Mouse (Mus musculus): Measurements from ENCODE around the gene Fam69b. TPM values are rescaled to one million over a fixed set of nuclear protein-coding genes. Genes with fewer than 3 reads are reported as not detected.

Gene Fam69b
- polyA plus RNA-seq, 1 experiment: 8.2 TPM

DNA sequence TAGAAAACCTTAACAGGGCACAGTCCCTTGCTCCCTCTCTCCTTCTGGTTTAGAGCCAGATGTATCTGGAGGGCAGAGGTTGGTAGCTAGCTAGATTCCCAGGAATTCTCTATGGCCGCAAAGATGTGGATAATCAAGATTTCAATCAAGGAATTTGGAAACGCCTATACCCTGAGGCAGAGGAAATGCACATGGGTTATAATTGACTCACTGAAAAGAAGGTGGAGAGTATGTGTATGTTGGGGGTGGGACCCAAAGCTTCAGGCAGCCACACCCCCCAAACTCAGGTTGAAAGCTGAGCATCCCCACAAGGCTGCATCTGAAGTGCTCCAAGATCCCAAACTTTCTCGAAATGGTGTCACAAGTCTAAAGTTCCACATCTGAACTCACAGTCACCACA is 29.8 kb upstream of the Fam69b start:
- Histone ChIP-seq H3K79me2 (ENCODE audit: control insufficient read depth, insufficient read depth) (peaks cover 17% of the 10 kb centered on the region), H3K4me3 (ENCODE audit: insufficient read depth, poor library complexity, severe bottlenecking) (no peak overlapping the region), H3K36me3 (ENCODE audit: control insufficient read depth, insufficient read depth) (peaks cover 10% of the 10 kb centered on the region), H3ac (ENCODE audit: control insufficient read depth, insufficient read length, low read depth) (no peak overlapping the region), H3K79me3 (ENCODE audit: low read depth) (no peaks in the 10 kb centered on the region), H3K27me3 (ENCODE audit: control insufficient read depth, insufficient read depth, insufficient read length) (no peaks in the 10 kb centered on the region)
- no peak for TF ChIP-seq CTCF (IDR thresholded peaks at IDR 0.05; ENCODE audit: control insufficient read depth, insufficient read depth, insufficient read length)
- TF ChIP-seq MYOD1 (IDR thresholded peaks at IDR 0.05; ENCODE audit: control insufficient read depth, insufficient read length, low read depth): no peak
- no peak for TF ChIP-seq CEBPB (IDR thresholded peaks at IDR 0.05; ENCODE audit: low read depth)
- no peak for TF ChIP-seq USF1 (IDR thresholded peaks at IDR 0.05; ENCODE audit: low read depth)
- no peak for TF ChIP-seq MAX (IDR thresholded peaks at IDR 0.05)
- no peak for TF ChIP-seq MYOG (IDR thresholded peaks at IDR 0.05; ENCODE audit: control insufficient read depth, extremely low read depth, insufficient read length)
- no peak for TF ChIP-seq FOSL1 (IDR thresholded peaks at IDR 0.05; ENCODE audit: insufficient read depth, low read length, poor library complexity, severe bottlenecking)

DNA sequence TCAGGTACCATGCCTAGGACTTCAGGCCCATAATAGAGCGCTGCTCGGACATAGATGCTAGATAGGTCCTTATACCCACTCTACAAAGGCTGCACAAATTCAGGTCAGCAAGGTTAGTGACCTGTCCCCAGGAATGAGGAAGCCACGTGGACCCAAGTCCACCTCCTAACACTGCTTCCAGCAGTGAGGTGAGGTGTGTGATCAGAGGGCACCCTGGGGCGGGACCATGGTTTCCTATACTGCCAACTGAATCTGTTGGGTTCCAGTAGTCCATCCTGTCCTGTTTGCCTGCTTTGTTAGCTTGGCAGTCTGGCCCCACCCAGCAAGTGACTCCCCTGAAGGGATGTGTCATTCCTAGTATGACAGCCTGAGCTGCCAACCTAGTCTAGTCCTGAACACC is 28.3 kb upstream of the Fam69b start:
- Histone ChIP-seq H3K79me2 (ENCODE audit: control insufficient read depth, insufficient read depth) (peaks cover 19% of the 10 kb centered on the region), H3K4me3 (ENCODE audit: insufficient read depth, poor library complexity, severe bottlenecking) (no peak overlapping the region), H3K79me3 (ENCODE audit: low read depth) (no peaks in the 10 kb centered on the region), H3ac (ENCODE audit: control insufficient read depth, insufficient read length, low read depth) (no peak overlapping the region), H3K27me3 (ENCODE audit: control insufficient read depth, insufficient read depth, insufficient read length) (no peaks in the 10 kb centered on the region), H3K36me3 (ENCODE audit: control insufficient read depth, insufficient read depth) (peaks cover 3% of the 10 kb centered on the region)
- TF ChIP-seq FOSL1 (IDR thresholded peaks at IDR 0.05; ENCODE audit: insufficient read depth, low read length, poor library complexity, severe bottlenecking) (no peak), MYOD1 (IDR thresholded peaks at IDR 0.05; ENCODE audit: control insufficient read depth, insufficient read length, low read depth) (no peak), MAX (IDR thresholded peaks at IDR 0.05) (no peak), MYOG (IDR thresholded peaks at IDR 0.05; ENCODE audit: control insufficient read depth, extremely low read depth, insufficient read length) (no peak), CTCF (IDR thresholded peaks at IDR 0.05; ENCODE audit: control insufficient read depth, insufficient read depth, insufficient read length) (no peak), CEBPB (IDR thresholded peaks at IDR 0.05; ENCODE audit: low read depth) (no peak), USF1 (IDR thresholded peaks at IDR 0.05; ENCODE audit: low read depth) (no peak)

DNA sequence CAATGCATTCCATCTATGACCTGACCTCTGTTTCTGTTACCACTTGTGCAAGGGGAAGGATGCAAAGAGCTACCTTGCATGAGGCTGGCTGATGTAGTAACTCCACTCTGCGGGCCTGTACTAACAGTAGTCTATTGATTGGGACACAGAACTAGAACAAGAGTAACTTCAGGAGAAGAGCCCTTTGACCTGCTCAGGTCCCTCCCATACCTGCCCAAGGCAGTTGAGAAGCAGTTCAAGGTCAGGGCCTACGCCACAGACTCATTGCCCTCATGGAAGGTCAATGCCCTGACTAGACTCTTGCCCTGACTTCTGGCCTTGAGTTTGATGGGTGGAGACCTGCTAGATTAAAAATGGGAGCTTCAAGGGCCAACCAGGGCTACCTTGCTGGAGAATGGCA is 27.6 kb upstream of the Fam69b start:
- no peak overlapping the region for H3K4me3 ChIP-seq (ENCODE audit: insufficient read depth, poor library complexity, severe bottlenecking)
- no peak overlapping the region for H3ac ChIP-seq (ENCODE audit: control insufficient read depth, insufficient read length, low read depth)
- peaks cover 19% of the 10 kb centered on the region for H3K79me2 ChIP-seq (ENCODE audit: control insufficient read depth, insufficient read depth)
- no peaks in the 10 kb centered on the region for H3K27me3 ChIP-seq (ENCODE audit: control insufficient read depth, insufficient read depth, insufficient read length)
- no peaks in the 10 kb centered on the region for H3K79me3 ChIP-seq (ENCODE audit: low read depth)
- TF ChIP-seq MYOG (IDR thresholded peaks at IDR 0.05; ENCODE audit: control insufficient read depth, extremely low read depth, insufficient read length) (no peak), CEBPB (IDR thresholded peaks at IDR 0.05; ENCODE audit: low read depth) (no peak), USF1 (IDR thresholded peaks at IDR 0.05; ENCODE audit: low read depth) (no peak), MAX (IDR thresholded peaks at IDR 0.05) (no peak), FOSL1 (IDR thresholded peaks at IDR 0.05; ENCODE audit: insufficient read depth, low read length, poor library complexity, severe bottlenecking) (no peak), CTCF (IDR thresholded peaks at IDR 0.05; ENCODE audit: control insufficient read depth, insufficient read depth, insufficient read length) (no peak), MYOD1 (IDR thresholded peaks at IDR 0.05; ENCODE audit: control insufficient read depth, insufficient read length, low read depth) (no peak)
- peaks cover under 1% of the 10 kb centered on the region for H3K36me3 ChIP-seq (ENCODE audit: control insufficient read depth, insufficient read depth)

DNA sequence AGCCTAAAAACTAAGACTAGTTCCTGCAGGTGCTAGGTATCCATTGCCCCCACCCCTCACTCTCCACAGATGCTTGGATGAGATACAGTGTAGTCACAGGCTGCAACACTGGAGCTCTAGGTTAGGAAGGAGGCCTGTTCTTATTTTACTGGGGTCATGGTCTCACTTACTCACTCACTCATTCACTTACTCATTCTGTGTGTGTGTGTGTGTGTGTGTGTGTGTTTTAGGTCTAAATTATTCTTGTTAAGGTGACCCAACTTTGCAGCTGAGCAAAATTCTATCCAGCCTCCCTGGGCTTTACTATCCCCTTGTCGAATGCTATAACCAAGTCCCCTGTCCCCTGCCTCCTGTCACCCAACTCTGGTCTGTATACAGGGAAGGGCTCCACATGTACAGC is 26.7 kb upstream of the Fam69b start:
- Histone ChIP-seq H3K27me3 (ENCODE audit: control insufficient read depth, insufficient read depth, insufficient read length) (no peaks in the 10 kb centered on the region), H3K79me2 (ENCODE audit: control insufficient read depth, insufficient read depth) (peaks cover 19% of the 10 kb centered on the region), H3K4me3 (ENCODE audit: insufficient read depth, poor library complexity, severe bottlenecking) (no peak overlapping the region), H3K79me3 (ENCODE audit: low read depth) (no peaks in the 10 kb centered on the region), H3ac (ENCODE audit: control insufficient read depth, insufficient read length, low read depth) (no peak overlapping the region), H3K36me3 (ENCODE audit: control insufficient read depth, insufficient read depth) (no peaks in the 10 kb centered on the region)
- TF ChIP-seq USF1 (IDR thresholded peaks at IDR 0.05; ENCODE audit: low read depth): no peak
- TF ChIP-seq MYOD1 (IDR thresholded peaks at IDR 0.05; ENCODE audit: control insufficient read depth, insufficient read length, low read depth): no peak
- TF ChIP-seq MAX (IDR thresholded peaks at IDR 0.05): no peak
- TF ChIP-seq CEBPB (IDR thresholded peaks at IDR 0.05; ENCODE audit: low read depth): no peak
- no peak for TF ChIP-seq CTCF (IDR thresholded peaks at IDR 0.05; ENCODE audit: control insufficient read depth, insufficient read depth, insufficient read length)
- no peak for TF ChIP-seq FOSL1 (IDR thresholded peaks at IDR 0.05; ENCODE audit: insufficient read depth, low read length, poor library complexity, severe bottlenecking)
- no peak for TF ChIP-seq MYOG (IDR thresholded peaks at IDR 0.05; ENCODE audit: control insufficient read depth, extremely low read depth, insufficient read length)

DNA sequence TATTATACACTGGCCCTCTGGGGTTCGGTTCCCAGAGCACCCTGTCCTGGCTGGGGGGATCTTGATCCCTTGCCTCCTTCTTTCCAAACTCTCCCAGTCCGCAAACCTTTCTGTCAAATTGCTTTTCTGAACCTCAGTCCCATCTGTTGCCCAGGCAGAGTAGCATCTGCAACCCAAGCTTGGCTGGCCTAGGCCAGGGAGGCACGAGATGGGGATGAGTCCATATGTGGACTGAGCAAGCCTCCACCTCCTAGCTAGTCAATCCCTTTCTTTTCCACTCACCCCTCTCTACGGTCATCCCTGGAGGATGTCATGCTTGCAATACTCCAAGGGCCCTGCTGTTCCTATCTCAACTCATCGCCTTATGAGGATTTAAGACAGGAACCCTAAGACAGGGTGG is 25.6 kb upstream of the Fam69b start:
- Histone ChIP-seq H3K36me3 (ENCODE audit: control insufficient read depth, insufficient read depth) (no peaks in the 10 kb centered on the region), H3K4me3 (ENCODE audit: insufficient read depth, poor library complexity, severe bottlenecking) (no peak overlapping the region), H3K79me3 (ENCODE audit: low read depth) (no peaks in the 10 kb centered on the region), H3K27me3 (ENCODE audit: control insufficient read depth, insufficient read depth, insufficient read length) (no peaks in the 10 kb centered on the region), H3K79me2 (ENCODE audit: control insufficient read depth, insufficient read depth) (peaks cover 19% of the 10 kb centered on the region), H3ac (ENCODE audit: control insufficient read depth, insufficient read length, low read depth) (no peak overlapping the region)
- TF ChIP-seq MYOG (IDR thresholded peaks at IDR 0.05; ENCODE audit: control insufficient read depth, extremely low read depth, insufficient read length): no peak
- no peak for TF ChIP-seq MAX (IDR thresholded peaks at IDR 0.05)
- no peak for TF ChIP-seq MYOD1 (IDR thresholded peaks at IDR 0.05; ENCODE audit: control insufficient read depth, insufficient read length, low read depth)
- TF ChIP-seq CEBPB (IDR thresholded peaks at IDR 0.05; ENCODE audit: low read depth): no peak
- no peak for TF ChIP-seq USF1 (IDR thresholded peaks at IDR 0.05; ENCODE audit: low read depth)
- TF ChIP-seq CTCF (IDR thresholded peaks at IDR 0.05; ENCODE audit: control insufficient read depth, insufficient read depth, insufficient read length): no peak
- no peak for TF ChIP-seq FOSL1 (IDR thresholded peaks at IDR 0.05; ENCODE audit: insufficient read depth, low read length, poor library complexity, severe bottlenecking)

DNA sequence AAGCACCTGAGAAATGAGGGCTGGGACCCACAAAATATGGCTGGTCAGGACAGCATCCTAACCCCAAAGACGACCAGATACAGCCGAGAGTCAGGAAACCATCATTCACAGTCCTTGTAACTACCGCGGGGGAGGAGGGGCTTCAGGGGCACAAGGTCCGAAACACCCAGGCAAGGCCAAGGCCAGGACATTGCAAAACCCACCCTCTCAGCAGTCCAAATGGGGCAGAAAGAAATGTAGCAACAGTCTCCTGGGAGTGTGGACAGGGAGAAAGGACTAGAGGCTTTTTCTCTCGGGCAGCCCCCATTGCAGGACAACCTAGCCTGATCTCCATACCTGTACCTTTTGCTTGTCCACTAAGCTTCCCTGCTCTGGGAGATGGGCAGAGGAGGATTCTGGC is 25.1 kb upstream of the Fam69b start:
- Histone ChIP-seq H3K79me3 (ENCODE audit: low read depth) (no peaks in the 10 kb centered on the region), H3K36me3 (ENCODE audit: control insufficient read depth, insufficient read depth) (no peaks in the 10 kb centered on the region), H3K4me3 (ENCODE audit: insufficient read depth, poor library complexity, severe bottlenecking) (peak overlapping the region; percentile 61), H3ac (ENCODE audit: control insufficient read depth, insufficient read length, low read depth) (peak overlapping the region; percentile 25), H3K79me2 (ENCODE audit: control insufficient read depth, insufficient read depth) (peaks cover 19% of the 10 kb centered on the region), H3K27me3 (ENCODE audit: control insufficient read depth, insufficient read depth, insufficient read length) (no peaks in the 10 kb centered on the region)
- TF ChIP-seq FOSL1 (IDR thresholded peaks at IDR 0.05; ENCODE audit: insufficient read depth, low read length, poor library complexity, severe bottlenecking) (no peak), MYOG (IDR thresholded peaks at IDR 0.05; ENCODE audit: control insufficient read depth, extremely low read depth, insufficient read length) (no peak), MAX (IDR thresholded peaks at IDR 0.05) (no peak), CTCF (IDR thresholded peaks at IDR 0.05; ENCODE audit: control insufficient read depth, insufficient read depth, insufficient read length) (no peak)

Data from C2C12 (cell line).